Mouse (Mus musculus) lung, postnatal 4 days (tissue): Measurements from ENCODE around the gene Mpv17l2.

Experiments used
- DNase-seq, 2 experiments: peaks; one replicate each; pipeline ENCODE4 v3.0.0; 2021

The Mpv17l2 gene

DNA sequence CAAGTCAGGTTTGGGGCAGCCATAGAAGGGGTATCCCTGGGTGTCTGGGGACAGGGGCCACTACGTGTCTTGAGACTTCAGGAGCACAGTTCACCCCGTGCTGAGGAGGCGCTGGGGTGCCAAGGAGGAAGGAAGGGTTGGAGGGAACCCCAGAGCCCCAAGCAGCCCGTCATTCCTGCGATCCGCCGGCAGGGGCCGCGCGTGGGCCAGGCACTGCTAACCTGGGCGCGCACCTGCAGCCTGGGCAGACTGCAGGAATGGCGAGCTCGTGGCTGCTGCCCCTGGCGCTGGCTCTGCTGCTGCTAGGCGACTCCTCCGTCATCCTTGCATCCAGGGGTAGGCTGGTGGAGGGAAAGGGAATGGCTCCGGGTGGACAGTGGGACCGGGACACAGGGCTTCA is 42.4 kb downstream of the Mpv17l2 start, which contains the start of gene Gm3336:
Gm3336 (plus strand) TSS at position 247 of the 400 bp plus-strand sequence.
- DNase-seq = peak; percentile 75 to 78

DNA sequence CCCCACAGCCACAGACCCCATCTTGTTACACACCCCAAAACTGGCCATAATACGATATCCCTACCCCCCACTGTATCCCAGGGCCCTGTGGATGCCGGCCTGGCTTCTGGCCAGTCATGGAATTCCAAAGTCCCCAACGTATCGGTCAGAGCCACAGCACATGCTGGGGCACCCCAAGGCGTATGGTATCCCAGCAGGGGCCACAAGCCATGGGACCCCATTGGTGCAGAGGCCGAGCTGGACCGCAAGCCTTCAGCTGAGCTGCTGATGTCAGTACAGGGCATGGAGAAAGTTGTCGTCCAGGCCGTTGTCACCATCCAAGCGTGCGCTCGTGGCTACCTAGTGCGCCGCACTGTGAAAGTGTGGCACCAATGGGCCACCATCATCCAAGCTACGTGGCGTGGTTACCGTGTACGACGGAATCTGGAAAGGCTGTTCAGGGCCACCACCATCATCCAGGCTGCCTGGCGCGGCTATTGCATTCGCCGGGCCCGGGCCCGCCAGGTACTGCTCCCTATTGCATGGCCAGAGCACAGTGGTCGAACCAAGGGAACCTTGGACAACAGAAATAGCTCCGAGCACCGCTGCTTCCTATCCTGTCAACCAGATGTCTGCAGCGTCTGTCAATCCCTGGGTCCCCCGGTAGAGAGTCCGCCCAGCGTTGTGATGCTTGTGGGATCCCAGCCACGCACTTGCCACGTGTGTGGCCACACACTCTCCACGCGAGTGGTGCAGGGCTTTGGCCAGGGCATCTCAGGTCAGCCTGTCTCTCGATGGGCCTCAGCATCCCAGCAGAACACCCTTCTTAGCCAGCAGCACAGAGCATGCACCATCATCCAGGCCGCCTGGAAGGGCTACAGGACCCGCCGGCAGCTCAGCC is 44.0 kb downstream of the Mpv17l2 start:
- peak in 1 of 2 experiments; percentile 20 for DNase-seq

DNA sequence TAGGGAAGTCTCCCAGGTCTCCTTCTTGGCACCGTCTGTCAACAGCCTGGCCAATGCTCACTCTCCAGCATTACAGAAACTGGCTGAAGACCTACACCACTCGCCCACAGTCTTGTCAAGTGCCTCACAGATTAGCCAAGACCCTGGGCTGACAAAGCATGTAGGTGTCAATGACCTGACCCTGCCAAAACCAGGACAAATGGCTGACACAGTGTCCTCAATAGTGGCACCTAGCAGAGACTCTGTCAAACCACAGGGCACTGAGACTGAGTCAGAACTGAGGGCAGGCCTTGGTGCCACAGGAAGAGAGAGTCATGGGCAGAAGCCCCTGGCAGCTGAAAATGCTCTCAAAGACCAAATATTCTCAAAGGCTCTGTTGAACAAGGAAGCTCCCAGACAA is 45.7 kb downstream of the Mpv17l2 start:
- no peak for DNase-seq

DNA sequence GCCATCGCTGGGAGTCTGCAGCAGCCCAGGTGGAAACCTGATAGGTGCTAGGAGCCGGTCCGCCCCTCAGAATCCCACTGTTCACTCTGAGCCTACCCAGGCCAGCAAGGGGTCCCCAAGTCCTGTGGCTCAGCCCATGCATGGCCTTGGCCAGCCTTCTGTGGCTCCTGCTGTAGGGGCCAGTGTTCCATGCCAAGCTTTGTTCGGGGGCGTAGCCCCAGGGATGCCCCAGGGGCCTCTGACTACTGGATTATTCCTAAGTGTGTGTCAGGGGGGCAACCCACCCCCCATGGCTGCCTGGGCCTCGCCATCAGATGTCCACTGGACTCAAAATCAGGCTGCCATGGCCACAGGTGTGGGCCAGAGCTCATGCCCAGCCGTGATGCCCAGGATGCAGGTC is 46.8 kb downstream of the Mpv17l2 start:
- DNase-seq = peak in 1 of 2 experiments; percentile 20

DNA sequence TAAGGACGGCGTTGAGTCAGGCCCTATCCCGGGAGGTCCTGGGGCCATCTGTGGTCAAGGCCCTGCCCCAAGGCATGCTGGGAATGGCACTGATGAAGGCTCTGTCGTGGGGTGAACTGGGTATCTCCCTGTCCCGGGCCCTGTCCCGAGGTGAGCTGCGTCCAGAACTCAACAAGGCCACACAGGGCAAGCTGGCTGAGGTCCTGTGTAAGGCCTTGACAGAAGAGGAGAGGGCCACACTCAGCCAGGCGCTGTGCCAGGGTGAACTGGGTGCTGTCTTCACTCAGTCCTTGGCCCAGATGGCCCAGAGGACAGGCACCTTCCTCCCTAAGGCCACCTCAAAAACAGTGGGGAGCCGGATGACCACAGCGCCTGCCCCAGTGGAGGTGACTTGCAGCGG is 49.7 kb downstream of the Mpv17l2 start:
- DNase-seq = no peak

DNA sequence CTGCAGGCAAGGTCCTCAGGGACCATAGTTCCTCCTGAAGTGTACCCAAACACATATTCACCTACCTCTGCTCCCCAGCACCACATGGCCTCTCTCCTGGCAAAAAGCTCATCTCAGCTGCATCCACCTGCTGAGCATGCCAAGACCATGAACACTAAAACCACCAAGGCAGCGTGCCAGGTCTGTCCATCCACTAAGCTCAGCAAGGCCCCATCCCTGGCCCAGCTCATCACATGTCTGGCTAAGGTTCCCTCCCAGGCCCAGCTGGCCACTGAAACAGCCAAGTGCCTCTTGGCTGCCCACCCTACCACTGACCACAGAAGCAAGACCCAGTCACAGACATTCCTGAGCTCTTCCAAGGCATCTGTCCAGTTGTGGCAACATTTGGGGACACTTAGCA is 50.5 kb downstream of the Mpv17l2 start:
- no peak for DNase-seq

DNA sequence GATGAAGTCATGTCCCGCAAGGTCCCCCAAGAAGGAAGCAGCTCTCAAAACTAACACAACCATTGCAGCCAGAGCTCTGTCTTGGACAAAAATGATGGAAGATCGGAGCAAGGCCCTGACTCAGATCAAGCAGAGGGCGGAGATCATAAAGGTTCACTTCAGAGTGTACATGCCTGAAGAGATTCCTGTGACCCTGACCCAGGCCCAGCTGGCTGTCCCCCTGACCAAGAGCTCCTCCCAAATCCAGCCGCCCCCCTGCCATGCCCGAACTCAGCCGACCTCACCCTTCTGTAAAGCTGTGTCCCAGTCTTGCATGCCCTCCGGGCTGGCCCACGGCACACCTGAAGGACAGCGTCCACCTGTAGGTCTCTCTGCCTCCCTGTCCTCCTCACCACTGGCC is 51.0 kb downstream of the Mpv17l2 start:
- no peak for DNase-seq
